Mouse (Mus musculus) spleen, adult 2 months (tissue): Measurements from ENCODE around the gene Slc38a1. TPM values are rescaled to one million over a fixed set of nuclear protein-coding genes. Genes with fewer than 3 reads are reported as not detected.

Experiments
- DNase-seq, 2 experiments: peaks; one replicate each; pipeline versions ENCODE4 v3.0.0 to v3.0.0-alpha.2; 2012 to 2021; ENCODE audit warnings: low spot score in 2 of 2, low read depth in 1 of 2
- H3K27ac ChIP-seq: fragments of 200-500 bp; 2 replicates; pipeline ENCODE4 v1.5.1; 2012; ENCODE audit warnings: low read length, inconsistent platforms; ENCODE audit not compliant: insufficient read depth
- H3K27me3 ChIP-seq: fragments of 200-500 bp; 2 replicates; pipeline ENCODE4 v1.6.1; 2012; ENCODE audit warnings: mild to moderate bottlenecking, moderate library complexity, low read length, inconsistent platforms; ENCODE audit not compliant: control insufficient read depth, insufficient read depth
- H3K36me3 ChIP-seq: fragments of 200-500 bp; 2 replicates; pipeline ENCODE4 v1.6.1; 2012; ENCODE audit warnings: mild to moderate bottlenecking, low read length, inconsistent platforms; ENCODE audit not compliant: control insufficient read depth, insufficient read depth
- H3K4me1 ChIP-seq: fragments of 200-500 bp; 2 replicates; pipeline ENCODE4 v1.6.1; 2011; ENCODE audit warnings: inconsistent platforms; ENCODE audit not compliant: control insufficient read depth, insufficient read depth, insufficient read length
- H3K4me3 ChIP-seq: fragments of 200-500 bp; 2 replicates; pipeline ENCODE4 v1.5.1; 2011; ENCODE audit warnings: mild to moderate bottlenecking, inconsistent platforms; ENCODE audit not compliant: insufficient read depth, insufficient read length; ENCODE audit errors: extremely low read depth
- CTCF ChIP-seq: fragments of 200-500 bp; IDR thresholded peaks from 2 replicates; pipeline ENCODE4 v1.5.1; 2011; ENCODE audit warnings: mild to moderate bottlenecking, inconsistent platforms; ENCODE audit not compliant: insufficient read depth, insufficient read length, insufficient replicate concordance; ENCODE audit errors: extremely low read depth
- POLR2A ChIP-seq: fragments of 200-500 bp; IDR thresholded peaks from 2 replicates; pipeline ENCODE4 v1.6.1; 2011; ENCODE audit warnings: low read depth, low read length, inconsistent platforms
- WGBS: fragments of 180-500 bp; shearing (Covaris S2); methylation state at CpG from one replicate; pipeline ENCODE4 v1.1.7; 2018; 5-methylcytosine and 5-hydroxymethylcytosine counted together
- polyA plus RNA-seq: library from polyadenylated mRNA; depleted of rRNA; stranded (reverse); fragments of >200 nt; gene quantifications from 2 replicates; pipeline ENCODE4 v1.2.3, GENCODE M21; 2012

The Slc38a1 gene
- polyA plus RNA-seq, 1 experiment = 44.4 TPM

DNA sequence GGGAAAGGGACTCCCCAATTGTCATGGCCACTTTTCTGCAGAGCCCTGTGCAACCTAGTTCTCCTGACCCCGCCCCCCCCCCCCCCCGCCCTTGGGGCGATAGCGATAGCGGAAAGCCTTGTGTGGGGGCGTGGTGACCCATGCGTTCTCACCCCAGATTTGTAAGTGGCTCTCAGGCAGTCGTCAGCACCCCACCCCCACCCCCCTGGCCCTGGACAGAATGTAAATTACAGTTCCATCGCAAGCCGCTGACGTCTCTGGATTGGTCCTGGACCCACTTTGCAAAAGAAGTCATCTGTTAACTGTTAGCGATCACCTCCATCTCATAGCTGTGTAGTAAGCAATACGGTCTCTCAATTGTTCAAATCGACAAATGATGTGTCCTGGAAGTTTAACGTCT lies 4.7 kb upstream of the Slc38a1 start:
- H3K4me3 ChIP-seq = no peak overlapping the region
- 57% methylated on average over 15 of the region's 15 CpGs for WGBS
- TF ChIP-seq POLR2A (no peak), CTCF (no peak)

DNA sequence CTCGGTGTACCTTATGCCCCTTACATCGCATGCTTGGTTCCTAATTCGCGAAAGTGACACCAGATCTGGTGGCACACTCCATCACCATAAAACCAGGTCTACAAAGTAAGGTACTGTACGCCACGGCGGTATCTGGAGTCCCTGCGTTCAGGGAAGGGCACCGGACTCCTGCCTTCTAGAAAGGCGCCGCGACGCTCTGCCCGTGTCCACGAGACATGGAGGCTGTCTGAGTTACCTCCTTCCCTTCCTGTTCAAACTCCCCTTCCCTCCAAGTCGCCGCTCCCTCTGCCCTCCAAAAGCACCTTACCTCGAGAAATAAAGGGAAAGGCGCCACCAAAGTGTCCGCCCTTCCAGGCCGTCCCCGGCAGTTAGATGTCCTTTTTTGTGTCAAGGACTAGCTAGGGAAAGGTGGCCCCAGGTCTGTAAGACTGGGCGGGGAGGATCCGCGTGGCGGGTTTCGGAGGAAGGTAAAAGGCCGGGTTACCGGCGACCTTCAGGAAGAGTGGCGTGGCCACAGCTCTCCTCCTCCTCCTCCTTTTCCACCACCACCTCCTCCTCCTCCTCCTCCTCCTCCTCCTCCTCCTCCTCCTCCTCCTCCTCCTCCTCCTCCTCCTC lies 785 bp downstream of the Slc38a1 start:
- Histone ChIP-seq H3K27me3 (no peaks in the 10 kb centered on the region), H3K27ac (peak overlapping the region; percentile 97), H3K36me3 (no peaks in the 10 kb centered on the region), H3K4me3 (peak overlapping the region; percentile 75), H3K4me1 (peaks cover 10% of the 10 kb centered on the region; the same call in 1 of the 2 replicates)
- DNase-seq = peak in 1 of 2 experiments; percentile 30
- TF ChIP-seq POLR2A = no peak; the same call in 1 of the 2 replicates
- no peak for TF ChIP-seq CTCF
- under 1% methylated on average over 31 of the region's 31 CpGs for WGBS

More for the DNA sequence above, 4.7 kb upstream of the Slc38a1 start:
- no peaks in the 10 kb centered on the region for H3K4me1 ChIP-seq
- no peak overlapping the region for H3K27ac ChIP-seq
- no peaks in the 10 kb centered on the region for H3K27me3 ChIP-seq
- no peaks in the 10 kb centered on the region for H3K36me3 ChIP-seq
- DNase-seq = no peak

DNA sequence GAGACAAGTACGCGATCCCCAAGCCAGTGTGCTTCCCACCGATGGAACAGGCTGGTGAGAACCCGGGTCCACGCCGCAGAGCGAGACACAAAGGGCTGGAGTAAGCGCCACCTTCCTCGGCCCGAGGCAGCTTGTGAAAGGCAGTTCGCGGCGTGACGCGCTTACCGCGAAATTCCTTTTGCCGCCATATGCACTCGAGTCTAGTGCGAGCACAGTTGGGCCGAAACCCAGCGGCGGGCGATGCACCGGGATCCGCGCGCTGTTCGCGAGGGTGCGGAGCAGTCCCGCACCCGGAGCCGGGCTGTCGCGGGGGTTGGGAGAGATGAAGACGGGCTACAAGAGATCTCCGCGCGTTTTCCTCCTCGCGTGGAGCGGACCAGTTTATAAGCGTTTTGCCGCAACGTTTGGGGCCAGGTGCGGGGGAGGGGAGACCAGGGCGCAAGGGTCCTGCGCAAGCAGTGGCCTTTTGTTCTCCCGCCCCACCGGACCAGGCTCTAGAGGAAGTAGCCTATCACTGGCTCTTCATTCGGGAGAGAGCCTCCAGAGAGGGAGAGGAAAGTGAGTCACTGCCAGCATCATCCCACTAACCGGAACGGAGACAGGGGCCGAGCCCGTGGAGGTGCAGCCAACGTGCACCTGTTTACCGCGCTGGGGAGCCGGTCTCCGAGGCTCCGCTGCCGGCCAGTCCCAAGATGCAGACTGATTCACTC lies 1.4 kb downstream of the Slc38a1 start:
- peak overlapping the region; percentile 97 for H3K27ac ChIP-seq
- peak overlapping the region; percentile 75 for H3K4me3 ChIP-seq
- peaks cover 10% of the 10 kb centered on the region; the same call in 1 of the 2 replicates for H3K4me1 ChIP-seq
- no peaks in the 10 kb centered on the region for H3K36me3 ChIP-seq
- under 1% methylated on average over 63 of the region's 63 CpGs for WGBS
- no peaks in the 10 kb centered on the region for H3K27me3 ChIP-seq
- TF ChIP-seq POLR2A (peak; percentile 41), CTCF (no peak)
- peak in 1 of 2 experiments; percentile 57 for DNase-seq

DNA sequence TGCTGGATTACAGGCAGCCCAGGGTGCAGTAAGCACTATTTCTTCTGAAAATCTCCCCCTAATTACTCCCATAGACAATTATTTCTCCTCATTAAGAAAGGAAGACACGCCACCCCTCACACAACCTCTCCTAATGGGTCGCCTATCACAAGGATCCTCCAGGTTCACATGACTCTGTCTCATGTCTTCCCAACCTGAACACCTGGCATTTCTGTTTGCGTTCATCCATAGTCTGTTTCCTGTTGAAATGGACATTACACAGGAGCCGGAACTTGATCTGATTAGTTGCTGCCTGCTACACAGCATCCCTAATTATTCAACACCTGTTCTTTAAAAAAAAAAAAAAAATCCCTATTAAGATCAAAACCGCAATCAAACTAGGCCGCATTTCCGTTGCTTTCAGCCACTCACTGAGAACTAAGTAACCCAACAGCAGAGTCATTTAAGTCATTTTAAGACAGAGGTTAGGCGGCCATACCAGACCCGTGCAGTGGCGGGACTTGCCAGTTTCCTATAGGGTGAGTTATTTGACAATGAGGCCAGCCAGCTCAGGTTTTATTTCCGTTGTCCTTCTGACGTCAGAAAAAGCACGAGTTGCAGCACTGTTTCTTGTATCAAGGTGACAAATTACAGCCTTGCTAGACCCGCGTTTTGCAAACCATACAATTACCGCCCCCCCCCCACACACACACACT lies 2.3 kb downstream of the Slc38a1 start:
- H3K27ac ChIP-seq = peak overlapping the region; percentile 97
- H3K36me3 ChIP-seq = peaks cover 2% of the 10 kb centered on the region; the same call in 1 of the 2 replicates
- WGBS = 13% methylated on average over 16 of the region's 16 CpGs
- no peaks in the 10 kb centered on the region for H3K27me3 ChIP-seq
- H3K4me1 ChIP-seq = peaks cover 10% of the 10 kb centered on the region; the same call in 1 of the 2 replicates
- DNase-seq = peak; percentile 49 to 84
- H3K4me3 ChIP-seq = peak overlapping the region; percentile 75
- TF ChIP-seq CTCF = no peak

DNA sequence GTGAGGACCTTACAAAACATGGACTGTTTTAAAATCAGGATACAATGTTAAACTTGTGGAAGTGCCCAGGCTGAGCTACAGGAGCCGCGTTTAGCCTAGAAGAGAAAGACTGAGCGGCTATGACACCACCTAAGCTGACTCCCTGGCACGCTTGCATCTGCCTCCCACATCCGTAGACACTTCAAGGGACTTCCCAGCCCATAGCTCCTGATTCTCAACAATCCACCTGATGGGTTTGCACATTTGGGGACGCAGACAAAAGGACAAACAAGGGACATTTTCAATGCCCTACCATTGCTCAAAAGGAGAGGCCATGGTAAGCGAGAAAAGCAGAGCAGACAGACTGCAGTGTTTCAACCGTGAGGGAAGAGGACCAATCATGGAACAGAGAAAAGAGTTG lies 3.1 kb downstream of the Slc38a1 start:
- no peak for DNase-seq
- TF ChIP-seq POLR2A (no peak), CTCF (no peak)
- H3K36me3 ChIP-seq = peaks cover 2% of the 10 kb centered on the region; the same call in 1 of the 2 replicates
- peaks cover 10% of the 10 kb centered on the region; the same call in 1 of the 2 replicates for H3K4me1 ChIP-seq
- no peak overlapping the region for H3K27ac ChIP-seq
- no peaks in the 10 kb centered on the region for H3K27me3 ChIP-seq
- 86% methylated on average over 8 of the region's 8 CpGs for WGBS
- no peak overlapping the region for H3K4me3 ChIP-seq

DNA sequence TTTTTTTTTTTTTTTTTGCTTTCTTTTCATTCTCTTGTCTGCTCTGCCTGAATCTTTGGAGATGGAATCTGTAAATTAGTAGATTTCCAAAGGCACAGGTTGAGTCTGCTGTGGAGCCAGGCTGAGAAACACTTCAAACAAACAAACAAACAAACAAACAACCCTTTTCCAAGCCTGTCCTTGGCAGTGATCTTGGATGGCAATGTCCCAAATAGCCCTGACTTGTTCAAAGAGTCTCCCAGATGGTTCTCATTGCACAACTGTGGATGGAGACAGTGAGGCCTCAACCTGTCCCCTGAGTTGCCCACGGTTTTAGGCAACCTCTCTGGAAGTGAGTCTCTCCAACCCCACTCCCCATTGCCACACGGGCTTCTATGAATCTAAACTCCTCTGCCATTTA lies 4.1 kb downstream of the Slc38a1 start:
- Histone ChIP-seq H3K4me3 (no peak overlapping the region), H3K36me3 (peaks cover 2% of the 10 kb centered on the region; the same call in 1 of the 2 replicates), H3K27ac (no peak overlapping the region), H3K4me1 (peaks cover 10% of the 10 kb centered on the region; the same call in 1 of the 2 replicates), H3K27me3 (no peaks in the 10 kb centered on the region)
- 68% methylated on average over 2 of the region's 2 CpGs for WGBS
- no peak for DNase-seq
- TF ChIP-seq CTCF (no peak), POLR2A (no peak)
